Mouse (Mus musculus) layer of hippocampus, adult 11-12 months (tissue): ENCODE results near the gene Faxc.

Experiments used
- DNase-seq: peaks from one replicate; pipeline ENCODE4 v3.0.0; 2022; ENCODE audit warnings: low spot score

Gene Faxc

DNA sequence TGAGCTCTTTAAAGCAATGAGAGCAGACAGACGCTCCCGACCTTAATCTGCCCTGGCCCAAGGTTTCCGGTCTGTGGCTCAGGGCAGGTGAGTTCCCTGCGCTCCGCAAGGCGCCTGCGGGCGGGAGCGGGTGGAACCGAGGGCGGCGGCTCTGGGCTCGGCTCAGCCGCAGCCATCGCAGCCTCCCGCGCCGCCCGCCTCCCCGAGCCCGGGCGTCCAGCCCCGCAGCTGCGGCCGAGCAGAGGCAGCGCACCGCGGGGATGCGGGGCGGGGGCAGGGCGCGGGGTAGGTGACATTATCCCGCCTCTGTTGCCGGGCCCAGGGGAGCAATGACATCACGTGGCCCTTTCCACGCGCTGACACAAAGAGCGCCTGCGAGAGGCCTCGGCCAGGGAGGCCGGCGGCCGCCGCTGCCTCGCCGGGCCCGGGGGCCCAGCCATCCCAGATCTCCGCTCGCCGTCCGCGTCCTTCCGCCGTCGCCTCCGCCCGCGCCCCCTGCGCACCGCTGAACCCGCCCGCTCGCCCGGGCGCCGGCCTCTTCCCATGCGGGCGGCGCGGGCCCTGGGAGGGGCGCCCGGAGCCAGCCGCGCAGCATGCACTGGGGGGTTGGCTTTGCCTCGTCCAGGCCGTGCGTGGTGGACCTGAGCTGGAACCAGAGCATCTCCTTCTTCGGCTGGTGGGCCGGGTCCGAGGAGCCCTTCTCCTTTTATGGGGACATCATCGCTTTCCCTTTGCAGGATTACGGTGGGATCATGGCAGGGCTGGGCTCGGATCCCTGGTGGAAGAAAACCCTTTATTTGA lies at the start of gene Faxc:
Faxc (plus strand) TSS at position 359 of the 801 bp plus-strand sequence.
- DNase-seq = peak; percentile 67

GRCm38 (mm10) chr4:21882806-21883205 lies 48.3 kb upstream of the Faxc start:
- DNase-seq = no peak

DNA sequence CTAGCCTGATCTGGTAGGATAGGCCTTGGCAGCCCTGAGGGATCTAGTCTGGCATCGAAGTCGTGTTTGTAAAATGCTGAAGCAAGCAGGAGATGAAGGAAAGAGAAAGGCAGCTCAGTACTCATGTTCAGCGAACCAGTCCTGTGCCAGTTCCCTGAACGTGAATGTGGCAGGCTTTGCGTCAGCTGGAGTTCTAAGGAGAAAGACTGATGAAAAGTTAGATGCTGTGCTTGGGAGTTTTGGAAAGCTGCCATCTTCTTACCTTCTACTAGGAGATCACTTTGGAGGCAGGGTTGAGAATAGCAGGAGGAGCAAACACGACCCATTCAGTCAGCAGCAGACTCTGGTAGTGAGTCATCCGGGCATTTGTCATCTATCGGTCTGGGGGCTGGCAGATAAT lies 45.3 kb upstream of the Faxc start:
- DNase-seq = no peak

DNA sequence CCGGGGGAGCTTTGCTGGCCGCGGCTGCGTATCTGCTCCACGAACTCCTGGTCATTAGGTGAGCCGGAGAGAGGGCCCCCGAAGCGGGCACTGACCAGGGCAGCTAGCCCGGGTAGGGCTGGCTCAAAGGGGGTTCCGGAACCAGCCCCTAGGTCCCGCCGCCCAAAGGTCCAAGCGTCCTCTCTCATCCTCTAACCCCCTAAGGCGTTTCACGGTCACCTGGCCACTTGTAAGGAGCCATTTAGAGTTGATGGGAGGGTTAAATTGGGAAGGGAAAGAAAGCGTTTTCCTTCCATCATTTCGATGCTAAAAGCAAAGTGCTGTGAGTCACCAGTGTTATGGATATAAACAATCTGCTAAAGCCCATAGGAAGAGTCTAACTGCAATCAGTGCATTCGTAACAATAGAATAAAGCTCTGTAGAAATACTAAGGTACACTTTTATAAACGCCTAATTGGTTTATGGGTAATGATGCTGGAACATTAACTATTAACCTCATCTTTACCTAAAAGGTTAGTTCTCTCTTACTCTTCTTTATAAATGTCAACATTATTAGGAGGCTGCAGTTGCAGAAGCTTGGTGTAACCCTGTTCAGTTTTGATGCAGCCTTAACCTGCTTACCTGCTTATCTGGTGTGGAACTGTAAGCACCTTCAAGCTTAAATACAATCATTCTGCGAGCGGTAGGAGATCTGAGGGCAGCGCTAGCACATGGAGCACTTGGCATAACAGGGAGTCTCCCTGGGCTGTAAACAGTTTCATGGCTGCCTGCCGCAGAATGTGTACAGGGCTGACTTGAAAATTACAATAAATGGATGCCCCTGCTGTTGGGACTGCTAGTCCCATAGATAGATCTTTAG lies 872 bp downstream of the Faxc start:
- no peak for DNase-seq

- no peak for DNase-seq
These were observed 4.2 kb downstream of the Faxc start for GRCm38 (mm10) chr4:21935378-21935777.

GRCm38 (mm10) chr4:21936424-21936823 lies 5.3 kb downstream of the Faxc start:
- no peak for DNase-seq

- DNase-seq = no peak
These were observed 6.8 kb downstream of the Faxc start for GRCm38 (mm10) chr4:21937890-21938289.

DNA sequence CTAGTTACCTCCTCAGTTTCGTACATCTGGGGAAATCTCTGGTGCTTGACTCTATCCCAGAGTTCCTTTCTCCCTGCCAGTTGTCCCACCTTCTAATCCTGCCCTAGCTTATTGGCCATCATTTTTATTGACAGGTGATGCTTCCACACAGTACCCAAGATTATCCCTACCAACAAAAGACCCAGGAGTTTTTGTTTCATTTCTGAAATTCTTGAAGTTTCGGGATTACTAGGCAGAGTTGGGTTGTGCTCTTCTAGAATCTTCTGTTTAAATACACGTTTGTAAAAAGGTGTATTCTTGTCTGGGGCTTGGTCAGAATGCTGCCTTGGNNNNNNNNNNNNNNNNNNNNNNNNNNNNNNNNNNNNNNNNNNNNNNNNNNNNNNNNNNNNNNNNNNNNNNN lies 13.5 kb downstream of the Faxc start:
- DNase-seq = no peak

GRCm38 (mm10) chr4:21951444-21951843 lies 20.3 kb downstream of the Faxc start:
- peak; percentile 39 for DNase-seq

DNA sequence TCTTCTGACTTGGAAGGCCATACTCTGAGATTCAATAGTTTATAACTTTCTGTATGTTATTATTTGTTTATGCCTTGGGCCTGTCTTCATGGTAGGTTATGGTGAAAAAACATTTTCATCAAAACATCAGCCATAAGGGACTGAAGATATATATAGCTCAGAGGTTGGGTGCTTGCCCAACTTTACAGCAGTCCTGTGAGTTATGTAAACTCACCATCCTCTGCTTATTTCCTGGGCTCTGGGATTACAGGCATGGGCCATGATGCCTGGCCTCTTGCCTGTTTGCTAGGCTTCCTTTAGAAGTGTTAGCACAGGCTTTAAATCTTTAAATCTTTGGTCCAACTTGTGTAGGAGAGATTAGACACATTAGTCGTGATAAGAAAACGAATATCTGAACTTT lies 21.1 kb downstream of the Faxc start:
- DNase-seq = no peak

DNA sequence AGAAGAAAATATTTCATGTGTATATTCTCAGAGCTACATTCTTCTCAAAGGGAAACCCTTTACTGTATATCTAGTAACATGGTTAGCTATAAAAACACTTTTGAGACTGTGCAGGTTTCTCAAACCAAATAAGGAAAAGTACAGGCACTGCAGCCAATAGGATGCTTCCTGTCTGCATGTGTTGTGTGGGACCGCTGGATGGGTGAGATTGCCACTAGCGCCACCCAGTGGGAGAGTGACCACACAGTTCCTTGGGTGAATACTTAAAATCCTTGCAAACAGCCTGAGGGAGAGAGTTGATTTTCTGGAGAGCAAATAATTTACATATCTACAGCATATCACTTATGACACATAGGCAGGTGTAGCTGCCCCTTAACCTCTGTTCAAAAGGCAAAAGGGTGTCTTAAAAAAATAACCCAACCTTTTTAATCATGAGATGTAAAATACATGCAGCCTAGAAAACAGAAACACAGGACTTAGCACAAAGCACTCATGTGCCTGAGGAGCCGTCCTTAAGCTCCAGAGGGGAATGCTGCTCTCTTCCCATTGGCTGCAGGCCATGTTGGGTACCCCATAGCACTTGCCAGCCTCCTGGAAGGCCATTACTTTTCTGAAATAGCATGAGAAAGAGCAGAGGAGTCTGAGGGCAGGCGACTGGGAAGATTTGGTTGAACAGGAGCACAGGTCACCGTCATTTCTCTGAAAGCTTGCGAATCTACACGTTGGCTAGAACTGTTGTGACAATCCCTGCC lies 26.6 kb downstream of the Faxc start:
- DNase-seq = peak; percentile 26

DNA sequence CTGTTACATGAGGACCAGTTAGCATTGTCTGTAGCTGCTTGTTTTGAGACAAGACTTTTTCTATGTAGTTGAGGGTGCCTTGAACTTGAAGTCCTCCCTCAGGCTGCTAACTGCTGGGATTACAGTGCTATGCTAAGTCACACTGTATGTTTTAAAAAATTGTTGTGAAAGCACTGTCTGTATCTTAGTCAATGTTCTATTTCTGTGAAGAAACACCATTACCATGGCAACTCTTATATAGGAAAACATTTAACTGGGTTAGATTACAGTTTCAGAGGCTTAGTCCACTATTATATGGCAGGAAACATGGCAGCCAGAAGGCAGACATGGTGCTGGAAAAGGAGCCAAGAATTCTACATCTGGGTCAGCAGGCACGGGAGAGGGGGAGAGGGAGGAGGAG lies 40.8 kb downstream of the Faxc start:
- no peak for DNase-seq

- DNase-seq = no peak
These were observed 43.0 kb downstream of the Faxc start for GRCm38 (mm10) chr4:21974126-21974525.

DNA sequence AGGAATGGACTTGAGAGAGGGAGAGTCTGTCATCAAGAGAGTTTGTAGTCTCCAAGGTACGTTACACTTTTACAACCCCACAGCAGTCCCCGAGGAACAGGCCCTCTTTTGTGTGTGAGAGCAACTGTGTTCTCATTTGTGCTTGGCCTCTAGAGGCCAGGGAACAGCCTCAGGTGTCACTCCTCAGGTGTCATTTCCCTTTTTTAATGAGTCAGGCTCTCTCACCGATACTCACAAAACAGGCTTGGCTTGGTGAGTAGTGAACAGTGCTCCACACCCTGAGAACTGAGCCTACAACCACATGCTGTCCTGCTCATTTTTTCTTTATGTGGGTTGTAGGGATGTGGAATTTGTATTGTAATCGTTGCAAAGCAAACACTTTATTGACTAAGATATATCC lies 49.3 kb downstream of the Faxc start:
- no peak for DNase-seq

DNA sequence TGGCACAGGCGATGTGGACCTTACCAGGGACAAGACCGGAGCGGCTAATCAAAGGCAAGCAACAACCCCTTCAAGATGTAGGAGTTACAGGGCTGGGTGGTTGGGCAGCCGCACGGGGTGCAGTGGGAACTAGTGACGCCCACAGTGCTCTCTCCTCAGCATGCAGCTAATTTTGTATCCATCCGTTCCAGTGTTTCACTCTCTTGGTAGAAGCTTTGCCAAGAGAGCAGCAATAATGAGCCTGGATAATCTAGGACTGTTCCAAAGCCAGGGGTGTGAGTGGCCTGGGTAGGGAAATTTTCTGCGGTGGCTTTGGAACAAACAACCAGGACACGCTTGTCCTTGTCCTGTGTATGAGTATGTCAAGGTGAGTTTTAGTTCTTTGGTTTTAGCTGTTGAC lies 51.3 kb downstream of the Faxc start:
- peak; percentile 20 for DNase-seq

GRCm38 (mm10) chr4:21986857-21987256 lies 55.7 kb downstream of the Faxc start:
- no peak for DNase-seq

DNA sequence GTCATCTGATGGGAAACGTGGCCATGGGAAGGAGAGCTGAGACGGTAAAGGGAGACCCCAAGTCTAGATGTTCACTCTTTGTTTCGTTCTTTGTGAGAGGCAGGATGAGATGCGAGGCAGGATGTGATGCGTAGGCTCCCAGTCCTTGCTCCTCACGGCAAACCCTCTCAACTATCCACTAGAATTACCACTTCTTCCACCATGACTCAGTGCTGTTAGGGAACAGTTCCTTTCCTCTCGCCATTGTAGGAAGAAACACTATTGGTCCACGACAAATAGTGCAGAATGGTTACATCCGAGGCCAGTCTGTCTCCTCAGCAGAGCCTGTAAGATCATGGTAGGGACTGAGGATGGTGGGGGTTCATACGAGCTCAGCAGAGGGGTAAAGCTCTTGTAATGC lies 56.3 kb downstream of the Faxc start:
- no peak for DNase-seq

- no peak for DNase-seq
These were observed 58.5 kb downstream of the Faxc start for GRCm38 (mm10) chr4:21989571-21990091.

DNA sequence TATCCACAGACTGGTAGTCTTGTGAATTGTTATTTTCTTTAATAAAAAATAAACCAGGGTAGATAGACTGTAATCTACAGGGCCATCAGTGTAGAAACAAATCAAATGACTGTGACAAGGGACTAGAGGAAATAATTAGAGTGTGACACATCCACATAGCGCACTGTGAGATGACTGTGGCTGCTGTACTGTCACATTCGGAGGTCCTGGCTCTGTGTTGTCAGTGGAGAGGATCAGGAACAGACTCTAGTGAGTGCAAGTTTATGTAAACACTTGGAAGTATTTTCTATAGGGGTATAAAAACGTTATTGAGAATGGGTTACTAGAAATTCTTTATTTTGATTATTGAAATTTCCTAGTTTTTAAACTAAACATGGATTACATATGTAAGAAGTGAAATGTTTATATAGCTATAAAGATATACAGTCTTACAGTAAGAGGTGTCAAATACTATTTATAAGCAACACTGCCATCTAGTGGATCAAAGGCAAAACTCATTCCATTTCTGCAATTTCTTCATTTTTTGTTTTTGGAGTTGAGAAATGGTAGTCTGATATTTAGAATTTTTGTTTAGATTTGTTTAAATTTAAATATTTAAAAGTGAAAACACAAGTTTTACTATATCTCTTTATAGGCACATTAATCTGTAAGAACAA lies 59.6 kb downstream of the Faxc start:
- no peak for DNase-seq

- peak; percentile 73 for DNase-seq
These were observed 86.7 kb downstream of the Faxc start for GRCm38 (mm10) chr4:22017656-22018379.

DNA sequence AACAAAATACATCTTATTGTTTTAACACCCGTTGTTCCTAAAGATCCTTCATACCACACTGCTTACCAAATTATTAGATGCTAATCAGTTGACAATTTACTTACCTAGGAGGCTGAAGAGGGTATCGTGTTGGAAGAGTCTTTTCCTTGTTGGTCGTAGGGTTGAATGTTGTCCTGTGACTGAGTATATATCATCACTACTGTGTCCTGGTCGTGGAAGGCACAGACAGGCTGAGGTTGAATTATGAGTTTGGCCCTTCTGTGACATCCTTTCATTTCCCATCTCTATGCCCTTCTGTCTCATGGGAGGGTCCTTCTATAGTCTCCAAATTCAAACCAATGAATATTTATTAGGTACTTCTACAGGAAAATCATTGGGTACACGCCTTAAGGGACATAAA lies 87.3 kb downstream of the Faxc start:
- no peak for DNase-seq
